Mouse (Mus musculus) neutrophil, adult 59 days (primary cell): ENCODE data around the gene Casz1. TPM values are rescaled to one million over a fixed set of nuclear protein-coding genes. Genes with fewer than 3 reads are reported as not detected.

Experiments used
- total RNA-seq, 2 experiments: library from RNA; stranded (reverse); gene quantifications; 1 replicate in 1 of 2; 2 replicates in 1 of 2; pipeline ENCODE4 v1.2.4; 2023

Casz1 gene
- 10 to 100 TPM; 12.9 to 16.7 TPM for total RNA-seq

GRCm38 (mm10) chr4:148804137-148804779 lies at the start of gene Casz1:
Gene Casz1, plus strand, starts transcription at chr4:148804429.

Other genes starting within 250 kb of the Casz1 start
- 10 to 100 TPM; 41.0 to 44.8 TPM for gene Exosc10, start 246.0 kb upstream of the Casz1 start, total RNA-seq
- gene Srm, start 212.9 kb upstream of the Casz1 start, total RNA-seq, result 10 to 100 TPM; 18.3 TPM
- gene Masp2, start 201.9 kb upstream of the Casz1 start, total RNA-seq, result not detected
- 100 to 1,000 TPM; 166 to 184 TPM for gene Tardbp, start 177.4 kb upstream of the Casz1 start, total RNA-seq
- not detected for gene Gm572, start 161.1 kb upstream of the Casz1 start, total RNA-seq